Mouse (Mus musculus): Measurements from ENCODE around the gene Uhrf1bp1l.
"Not testable (repeated sequence)": the region's sequence is repeated elsewhere in the genome, so short reads cannot be mapped to it uniquely, and the experiment has no call there.

The Uhrf1bp1l gene

GRCm38 (mm10) chr10:89744871-89745665, at the start of gene Uhrf1bp1l:
Gene Uhrf1bp1l, plus strand, starts transcription at chr10:89744991.
- peak; percentile 76 to 91 for DNase-seq (ENCODE audit: low spot score in 2 of 2)

- DNase-seq (ENCODE audit: low spot score in 2 of 2), result no peak
These were observed 49.4 kb upstream of the Uhrf1bp1l start for GRCm38 (mm10) chr10:89695194-89695911.

- not testable (repeated sequence) for DNase-seq (ENCODE audit: low spot score in 2 of 2)
These were observed 48.5 kb upstream of the Uhrf1bp1l start for GRCm38 (mm10) chr10:89696270-89696669.

GRCm38 (mm10) chr10:89697956-89698355, 46.8 kb upstream of the Uhrf1bp1l start:
- no peak for DNase-seq (ENCODE audit: low spot score in 2 of 2)

- DNase-seq (ENCODE audit: low spot score in 2 of 2), result peak; percentile 12 to 29
These were observed 41.7 kb upstream of the Uhrf1bp1l start for GRCm38 (mm10) chr10:89703042-89703441.

GRCm38 (mm10) chr10:89707397-89707796, 37.4 kb upstream of the Uhrf1bp1l start:
- no peak for DNase-seq (ENCODE audit: low spot score in 2 of 2)

- no peak for DNase-seq (ENCODE audit: low spot score in 2 of 2)
These were observed 36.1 kb upstream of the Uhrf1bp1l start for GRCm38 (mm10) chr10:89708720-89709119.

- DNase-seq (ENCODE audit: low spot score in 2 of 2), result no peak
These were observed 29.9 kb upstream of the Uhrf1bp1l start for GRCm38 (mm10) chr10:89714910-89715309.

GRCm38 (mm10) chr10:89720252-89720651, 24.5 kb upstream of the Uhrf1bp1l start:
- no peak for DNase-seq (ENCODE audit: low spot score in 2 of 2)

- DNase-seq (ENCODE audit: low spot score in 2 of 2), result no peak
These were observed 24.0 kb upstream of the Uhrf1bp1l start for GRCm38 (mm10) chr10:89720796-89721195.

- no peak for DNase-seq (ENCODE audit: low spot score in 2 of 2)
These were observed 22.3 kb upstream of the Uhrf1bp1l start for GRCm38 (mm10) chr10:89722247-89723195.

GRCm38 (mm10) chr10:89730386-89730785, 14.4 kb upstream of the Uhrf1bp1l start:
- DNase-seq (ENCODE audit: low spot score in 2 of 2), result no peak

GRCm38 (mm10) chr10:89731341-89731740, 13.4 kb upstream of the Uhrf1bp1l start:
- DNase-seq (ENCODE audit: low spot score in 2 of 2), result no peak

GRCm38 (mm10) chr10:89732001-89732794, 12.6 kb upstream of the Uhrf1bp1l start, which contains the start of gene Actr6:
Gene Actr6, minus strand, starts transcription at chr10:89732295.
- DNase-seq (ENCODE audit: low spot score in 2 of 2), result peak; percentile 90 to 92

- DNase-seq (ENCODE audit: low spot score in 2 of 2), result no peak
These were observed 7.7 kb upstream of the Uhrf1bp1l start for GRCm38 (mm10) chr10:89737092-89737491.

GRCm38 (mm10) chr10:89737887-89738286, 6.9 kb upstream of the Uhrf1bp1l start:
- no peak for DNase-seq (ENCODE audit: low spot score in 2 of 2)

- no peak for DNase-seq (ENCODE audit: low spot score in 2 of 2)
These were observed 6.4 kb upstream of the Uhrf1bp1l start for GRCm38 (mm10) chr10:89738395-89738794.

- DNase-seq (ENCODE audit: low spot score in 2 of 2), result no peak
These were observed 5.1 kb upstream of the Uhrf1bp1l start for GRCm38 (mm10) chr10:89739703-89740102.

GRCm38 (mm10) chr10:89740995-89741394, 3.8 kb upstream of the Uhrf1bp1l start:
- DNase-seq (ENCODE audit: low spot score in 2 of 2), result no peak

GRCm38 (mm10) chr10:89743266-89743665, 1.5 kb upstream of the Uhrf1bp1l start:
- no peak for DNase-seq (ENCODE audit: low spot score in 2 of 2)

- no peak for DNase-seq (ENCODE audit: low spot score in 2 of 2)
These were observed 450 bp upstream of the Uhrf1bp1l start for GRCm38 (mm10) chr10:89744341-89744740.

Measured in thymus, postnatal 10 days (tissue).